Mouse (Mus musculus) stomach, embryonic 15.5 days (tissue): ENCODE measurements around the gene Mrpl18. TPM values are rescaled to one million over a fixed set of nuclear protein-coding genes. Genes with fewer than 3 reads are reported as not detected.
A peak's percentile ranks its signal among the peaks of the same experiment; 100 is the strongest.
"Not testable (repeated sequence)": the region's sequence is repeated elsewhere in the genome, so short reads cannot be mapped to it uniquely, and the experiment has no call there.

Source experiments
- ATAC-seq: fragments of 200-750 bp; cut with Nextera tagmentation; 2 replicates; pipeline ENCODE4 v1.8.0; 2017; ENCODE audit warnings: low read depth, moderate number of reproducible peaks, moderate TSS enrichment; ENCODE audit not compliant: insufficient read depth, low FRiP score
- H3K27ac ChIP-seq: fragments of 300-500 bp; sonication (generic); 2 replicates; pipeline ENCODE4 v1.5.1; 2015; ENCODE audit warnings: mild to moderate bottlenecking, inconsistent platforms
- H3K27me3 ChIP-seq: fragments of 300-500 bp; sonication (generic); replicated peaks from 2 replicates; pipeline ENCODE4 v1.6.1; 2015; ENCODE audit warnings: inconsistent platforms
- H3K36me3 ChIP-seq: fragments of 300-500 bp; sonication (generic); 2 replicates; pipeline ENCODE4 v1.6.1; 2015; ENCODE audit warnings: inconsistent platforms
- H3K4me1 ChIP-seq: fragments of 300-500 bp; sonication (generic); 2 replicates; pipeline ENCODE4 v1.6.1; 2015; ENCODE audit warnings: inconsistent platforms
- H3K4me2 ChIP-seq: fragments of 300-500 bp; sonication (generic); 2 replicates; pipeline ENCODE4 v1.6.1; 2015; ENCODE audit warnings: mild to moderate bottlenecking, inconsistent platforms
- H3K4me3 ChIP-seq: fragments of 300-500 bp; sonication (generic); replicated peaks from 2 replicates; pipeline ENCODE4 v1.5.1; 2015; ENCODE audit warnings: inconsistent platforms
- H3K9ac ChIP-seq: fragments of 300-500 bp; sonication (generic); 2 replicates; pipeline ENCODE4 v1.6.1; 2015; ENCODE audit warnings: inconsistent platforms
- H3K9me3 ChIP-seq: fragments of 300-500 bp; sonication (generic); 2 replicates; pipeline ENCODE4 v1.6.1; 2016; ENCODE audit warnings: inconsistent platforms
- WGBS: fragments of 180-500 bp; shearing (Covaris S2); methylation state at CpG from one replicate; pipeline ENCODE4 v1.1.7; 2015; 5-methylcytosine and 5-hydroxymethylcytosine counted together
- polyA plus RNA-seq: library from polyadenylated mRNA; unstranded; fragments of >200 nt; fragmentation: Nextera tagmentation; extraction: Ambion mirVana; gene quantifications from 2 replicates; pipeline ENCODE4 v1.2.1, GENCODE M21; 2015

Mrpl18 gene
- polyA plus RNA-seq, 1 experiment from 2014 or later, result 147 TPM

DNA sequence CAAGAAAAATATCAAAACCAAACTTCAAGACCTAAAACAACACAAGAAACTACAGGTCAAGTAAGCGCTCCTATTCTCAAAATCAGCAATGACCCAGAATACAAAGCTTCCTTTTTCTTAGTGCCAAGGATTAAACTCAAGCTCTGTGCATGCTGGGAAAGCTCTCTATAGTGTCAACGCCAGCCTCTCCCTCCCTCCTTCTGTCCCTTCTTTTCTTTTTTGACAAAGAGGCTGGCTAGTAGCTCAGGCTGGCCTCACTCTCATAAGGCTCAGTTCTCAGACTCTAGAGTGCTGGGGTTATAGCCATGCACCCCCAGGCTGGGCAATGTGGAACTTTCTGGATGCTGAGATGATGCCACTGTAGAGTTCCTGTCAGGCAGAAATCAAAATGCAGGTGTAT lies 21.9 kb upstream of the Mrpl18 start:
- no peak overlapping the region for H3K4me2 ChIP-seq
- H3K4me1 ChIP-seq, result no peaks in the 10 kb centered on the region; the same call in 1 of the 2 replicates
- no peak overlapping the region for H3K9ac ChIP-seq
- no peak overlapping the region for H3K4me3 ChIP-seq
- H3K36me3 ChIP-seq, result 0 out of 2 replicates have a peak, but pooled peaks cover 2% of the 10 kb centered on the region
- H3K27me3 ChIP-seq, result no peaks in the 10 kb centered on the region
- H3K27ac ChIP-seq, result no peak overlapping the region
- ATAC-seq, result no peak
- no peaks in the 10 kb centered on the region for H3K9me3 ChIP-seq
- 60% methylated on average over 2 of the region's 2 CpGs for WGBS

DNA sequence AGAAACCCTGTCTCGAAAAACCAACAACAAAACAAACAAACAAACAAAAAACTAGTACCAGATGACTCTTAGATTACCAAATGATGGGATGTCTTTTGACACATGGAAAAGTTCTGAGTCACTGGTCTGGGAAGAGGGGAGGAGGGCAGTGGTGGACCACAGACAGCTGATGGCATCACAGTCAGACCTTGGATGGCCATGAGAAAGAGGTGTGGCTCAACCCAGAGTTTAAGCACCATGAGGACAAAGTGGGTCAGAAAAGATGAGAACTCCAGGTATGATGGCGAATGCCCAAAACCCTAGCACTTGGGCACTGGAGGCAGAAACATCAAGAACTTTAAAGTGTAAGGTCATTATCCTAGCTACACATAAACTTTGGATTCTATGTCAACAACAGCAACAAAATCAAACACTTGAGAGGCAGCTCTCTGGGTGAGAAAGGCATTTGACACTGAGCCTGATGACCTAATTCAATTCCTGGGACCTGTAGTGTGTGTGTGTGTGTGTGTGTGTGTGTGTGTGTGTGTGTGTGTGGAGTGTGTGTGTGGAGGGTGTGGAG lies 21.3 kb upstream of the Mrpl18 start:
- 71% methylated on average over 2 of the region's 2 CpGs for WGBS

DNA sequence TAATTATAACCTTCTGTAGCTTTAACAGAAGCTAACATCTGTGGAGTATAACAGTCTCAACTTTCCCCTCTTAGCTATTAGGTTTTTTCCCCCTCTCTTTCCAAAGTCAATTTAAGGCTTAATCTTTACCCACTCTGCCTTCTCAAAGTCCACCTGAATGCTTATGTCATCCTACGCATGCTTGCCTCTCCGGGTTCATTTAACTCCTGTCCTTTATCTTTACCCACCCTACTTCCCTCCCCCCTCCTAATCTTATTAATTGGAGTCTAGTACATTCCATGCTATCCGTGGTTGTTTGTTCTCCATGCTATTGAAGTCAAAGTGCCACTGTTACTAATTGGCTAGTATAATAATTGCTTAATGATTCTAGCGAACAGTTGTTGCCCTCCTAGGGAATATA lies 19.6 kb upstream of the Mrpl18 start:
- H3K36me3 ChIP-seq, result no peaks in the 10 kb centered on the region
- no peaks in the 10 kb centered on the region; the same call in 1 of the 2 replicates for H3K4me1 ChIP-seq
- no peaks in the 10 kb centered on the region for H3K27me3 ChIP-seq
- H3K27ac ChIP-seq, result no peak overlapping the region
- no peak overlapping the region for H3K4me3 ChIP-seq
- peak; percentile 36; the same call in 1 of the 2 replicates for ATAC-seq
- no peak overlapping the region for H3K4me2 ChIP-seq
- H3K9ac ChIP-seq, result no peak overlapping the region
- no peaks in the 10 kb centered on the region for H3K9me3 ChIP-seq
- 55% methylated on average over 4 of the region's 4 CpGs for WGBS

More for the DNA sequence above, 21.3 kb upstream of the Mrpl18 start:
- no peak overlapping the region for H3K27ac ChIP-seq
- H3K27me3 ChIP-seq, result no peaks in the 10 kb centered on the region
- no peak overlapping the region for H3K9ac ChIP-seq
- H3K4me3 ChIP-seq, result no peak overlapping the region
- H3K4me2 ChIP-seq, result no peak overlapping the region
- 0 out of 2 replicates have a peak, but pooled peaks cover under 1% of the 10 kb centered on the region for H3K36me3 ChIP-seq
- no peaks in the 10 kb centered on the region for H3K9me3 ChIP-seq
- no peaks in the 10 kb centered on the region; the same call in 1 of the 2 replicates for H3K4me1 ChIP-seq
- no peak for ATAC-seq

DNA sequence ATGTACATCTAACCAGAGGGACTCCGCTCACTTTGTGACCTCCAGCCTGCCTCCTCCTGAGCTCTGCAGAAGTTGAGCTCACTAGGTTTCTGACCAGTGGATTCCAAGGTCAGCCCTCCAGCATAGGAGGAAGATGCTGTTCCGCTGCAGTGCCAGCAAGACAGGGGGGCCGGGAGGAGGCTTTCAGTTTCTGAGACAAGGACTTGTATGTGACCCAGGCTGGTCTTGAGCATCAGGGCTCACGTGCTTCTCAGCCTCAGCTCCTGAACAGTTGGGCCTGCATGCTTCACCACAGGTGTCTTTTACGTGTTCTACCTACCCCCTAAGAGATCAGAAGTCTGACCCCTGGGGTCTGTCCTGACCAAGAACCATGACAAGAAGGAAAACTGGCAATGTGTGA lies 15.4 kb upstream of the Mrpl18 start:
- not testable (repeated sequence) for H3K9ac ChIP-seq, H3K9me3 ChIP-seq, ATAC-seq, H3K27ac ChIP-seq, H3K4me3 ChIP-seq, H3K4me1 ChIP-seq, H3K36me3 ChIP-seq, H3K4me2 ChIP-seq, H3K27me3 ChIP-seq
- WGBS, result 94% methylated on average over 5 of the region's 5 CpGs

DNA sequence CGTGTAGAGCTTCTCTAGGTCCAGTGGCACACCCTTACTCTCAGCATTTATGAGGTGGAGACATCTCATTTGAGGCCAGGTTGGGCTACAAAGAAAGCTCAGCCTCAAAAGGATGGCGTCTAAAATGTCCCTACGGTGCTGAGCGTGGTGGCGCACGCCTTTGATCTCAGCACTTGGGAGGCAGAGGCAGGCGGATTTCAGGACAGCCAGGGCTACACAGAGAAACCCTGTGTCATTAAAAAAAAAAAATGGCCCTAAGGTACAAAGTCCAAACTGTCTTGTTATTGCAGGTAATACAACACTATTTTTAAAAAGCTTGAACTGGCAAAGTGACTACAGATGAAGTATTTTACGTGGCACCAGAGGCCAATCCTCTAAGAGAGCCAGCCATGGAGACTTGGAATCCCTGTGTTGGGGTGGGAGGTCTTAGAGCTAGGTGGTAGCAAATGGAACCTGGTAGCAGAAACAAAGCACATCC lies 9.6 kb upstream of the Mrpl18 start:
- H3K4me3 ChIP-seq, result no peak overlapping the region
- no peak overlapping the region for H3K9ac ChIP-seq
- H3K4me2 ChIP-seq, result no peak overlapping the region
- peaks cover 45% of the 10 kb centered on the region for H3K36me3 ChIP-seq
- ATAC-seq, result no peak
- H3K9me3 ChIP-seq, result no peaks in the 10 kb centered on the region
- no peaks in the 10 kb centered on the region for H3K27me3 ChIP-seq
- no peak overlapping the region for H3K27ac ChIP-seq
- WGBS, result 88% methylated on average over 8 of the region's 8 CpGs
- no peaks in the 10 kb centered on the region for H3K4me1 ChIP-seq

DNA sequence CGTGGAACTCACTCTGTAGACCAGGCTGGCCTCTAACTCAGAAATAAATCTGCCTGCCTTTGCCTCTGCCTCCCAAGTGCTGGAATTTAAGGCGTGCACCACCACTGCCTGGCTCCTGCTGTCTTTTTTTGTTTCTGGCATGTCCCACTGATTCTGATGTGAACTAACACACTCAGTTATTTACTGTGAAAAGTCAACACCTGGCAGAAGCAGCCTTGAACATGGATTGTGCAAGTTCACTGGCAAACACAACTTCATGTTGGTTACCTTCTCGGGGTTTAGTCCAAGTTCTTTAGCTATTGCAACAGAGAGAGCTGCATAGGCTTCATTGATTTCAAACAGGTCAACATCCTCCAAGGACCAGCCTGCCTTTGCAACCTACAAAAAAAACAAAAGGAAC lies 8.9 kb upstream of the Mrpl18 start:
- Histone ChIP-seq H3K4me1 (no peaks in the 10 kb centered on the region), H3K4me3 (no peak overlapping the region), H3K27ac (no peak overlapping the region), H3K36me3 (peaks cover 46% of the 10 kb centered on the region), H3K9me3 (no peaks in the 10 kb centered on the region), H3K9ac (no peak overlapping the region), H3K4me2 (no peak overlapping the region), H3K27me3 (no peaks in the 10 kb centered on the region)
- WGBS, result 86% methylated on average over 3 of the region's 3 CpGs
- ATAC-seq, result no peak

DNA sequence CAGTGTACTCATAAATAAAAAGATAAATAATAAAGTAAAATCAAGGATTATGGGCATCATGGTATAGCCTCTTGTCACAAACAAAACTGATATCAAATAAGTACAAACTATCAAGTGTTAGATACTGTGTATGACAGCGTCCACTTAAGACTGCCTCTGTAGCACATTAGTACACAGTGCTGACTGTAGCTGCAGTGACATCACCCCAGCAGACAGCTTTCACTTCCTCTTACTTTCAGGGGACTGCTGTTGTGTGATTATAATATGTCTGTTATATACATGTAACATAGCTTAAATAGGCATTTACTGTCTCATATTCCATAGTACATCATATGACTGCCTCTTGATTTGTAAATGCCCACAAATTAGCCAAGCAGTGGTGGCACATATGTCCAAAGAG lies 4.9 kb upstream of the Mrpl18 start:
- Histone ChIP-seq H3K36me3 (peaks cover 53% of the 10 kb centered on the region), H3K4me3 (no peak overlapping the region), H3K27ac (no peak overlapping the region), H3K9me3 (no peaks in the 10 kb centered on the region), H3K9ac (no peak overlapping the region), H3K27me3 (no peaks in the 10 kb centered on the region), H3K4me2 (no peak overlapping the region), H3K4me1 (no peaks in the 10 kb centered on the region)
- WGBS, result 91% methylated on average over 1 of the region's 1 CpGs
- no peak for ATAC-seq

DNA sequence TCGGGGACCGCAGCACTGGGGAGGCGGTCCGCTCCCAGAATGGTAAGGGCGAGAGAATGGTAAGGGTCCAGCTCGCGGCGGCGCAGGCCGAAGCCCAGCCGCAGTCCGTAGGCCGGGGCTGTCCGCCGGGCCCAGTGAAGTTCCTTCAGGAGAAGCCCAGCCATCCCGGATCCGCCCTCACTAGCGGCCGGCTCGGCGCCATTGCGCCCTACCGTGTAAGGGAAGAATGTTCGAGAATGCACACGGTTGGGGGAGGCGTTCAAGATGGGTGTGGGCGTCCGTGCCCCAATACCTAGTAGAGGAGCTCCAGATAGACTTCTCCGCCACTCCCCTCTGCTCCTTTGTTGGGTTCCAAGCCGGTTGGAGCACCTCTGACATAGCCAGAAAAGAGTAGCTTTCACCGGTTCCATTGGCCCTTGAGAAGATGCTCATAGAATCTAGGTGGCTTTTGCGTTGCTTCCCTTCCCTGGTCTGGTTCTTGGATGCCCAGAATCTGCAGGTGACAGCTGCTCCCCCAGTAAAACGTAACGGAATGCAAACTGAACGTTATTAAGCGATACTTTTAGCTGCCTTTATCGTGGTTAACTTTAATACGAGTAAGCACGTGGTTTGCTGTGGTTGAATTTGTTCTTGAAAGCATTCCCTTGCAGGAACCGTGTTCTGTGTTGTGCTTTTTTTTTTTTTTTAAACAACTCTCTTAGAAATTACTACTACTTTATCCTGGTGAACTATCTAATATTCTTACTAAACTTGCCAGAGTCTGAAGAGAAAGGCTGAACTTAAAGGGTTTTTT lies 639 bp upstream of the Mrpl18 start:
- Histone ChIP-seq H3K9ac (peak overlapping the region; percentile 87), H3K9me3 (no peaks in the 10 kb centered on the region), H3K4me1 (no peaks in the 10 kb centered on the region), H3K4me2 (peak overlapping the region; percentile 52), H3K4me3 (peak overlapping the region; percentile 77), H3K27ac (peak overlapping the region; percentile 86), H3K27me3 (no peaks in the 10 kb centered on the region), H3K36me3 (peaks cover 37% of the 10 kb centered on the region)
- peak; percentile 59 for ATAC-seq
- WGBS, result under 1% methylated on average over 40 of the region's 40 CpGs

DNA sequence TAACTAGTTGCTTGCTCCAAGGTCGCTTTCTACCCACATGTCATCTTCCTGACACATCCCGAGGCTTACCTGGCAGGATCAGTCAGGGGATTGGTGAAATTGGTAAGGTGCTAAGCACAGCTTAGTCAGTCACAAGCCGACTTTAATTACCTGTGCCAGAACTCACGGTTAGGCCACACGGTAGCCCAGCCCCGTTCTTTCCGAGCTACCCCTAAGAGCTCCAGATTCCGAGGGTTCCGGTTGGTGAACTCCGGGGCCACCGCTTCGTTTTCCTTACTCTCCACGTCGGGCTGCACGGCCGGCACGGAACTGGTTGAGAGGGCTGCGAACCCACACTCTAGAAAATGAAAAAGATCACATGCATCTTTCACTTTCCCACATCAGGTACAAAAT lies 661 bp downstream of the Mrpl18 start, which contains the start of gene Tcp1:
Tcp1 (plus strand) TSS at position 214 of the 393 bp plus-strand sequence.
- Histone ChIP-seq H3K4me1 (no peaks in the 10 kb centered on the region), H3K4me2 (peak within 1 kb of the TSS; percentile 67), H3K27me3 (no peaks in the 10 kb centered on the region), H3K4me3 (peak within 1 kb of the TSS; percentile 77), H3K9ac (peak within 1 kb of the TSS; percentile 87), H3K27ac (peak within 1 kb of the TSS; percentile 86), H3K36me3 (peaks cover 40% of the 10 kb centered on the region), H3K9me3 (no peaks in the 10 kb centered on the region)
- WGBS, result 0% methylated on average over 18 of the region's 18 CpGs
- ATAC-seq, result no peak

DNA sequence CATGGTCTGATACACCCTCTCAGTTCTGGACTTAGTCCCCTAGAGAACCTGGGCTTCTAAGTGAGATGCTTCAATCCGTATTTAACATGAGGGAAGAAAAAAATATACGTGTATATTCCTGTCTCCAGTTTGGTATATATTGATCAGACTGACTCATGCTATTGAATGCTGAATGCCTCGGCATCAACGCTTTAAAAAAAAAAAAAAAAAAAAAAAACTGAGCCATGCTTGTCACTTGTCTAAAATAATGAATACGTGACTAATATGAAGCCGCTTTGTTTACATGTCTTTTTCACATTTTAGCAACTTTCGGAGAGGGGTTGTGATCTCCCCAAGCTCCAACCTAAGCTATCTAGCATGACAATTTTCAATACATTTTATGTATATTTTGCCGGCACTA lies 5.8 kb downstream of the Mrpl18 start:
- Histone ChIP-seq H3K27ac (no peak overlapping the region), H3K36me3 (peaks cover 33% of the 10 kb centered on the region), H3K4me2 (no peak overlapping the region), H3K4me3 (no peak overlapping the region), H3K9ac (no peak overlapping the region), H3K27me3 (no peaks in the 10 kb centered on the region), H3K4me1 (no peaks in the 10 kb centered on the region), H3K9me3 (no peaks in the 10 kb centered on the region)
- no peak for ATAC-seq
- 81% methylated on average over 8 of the region's 8 CpGs for WGBS

DNA sequence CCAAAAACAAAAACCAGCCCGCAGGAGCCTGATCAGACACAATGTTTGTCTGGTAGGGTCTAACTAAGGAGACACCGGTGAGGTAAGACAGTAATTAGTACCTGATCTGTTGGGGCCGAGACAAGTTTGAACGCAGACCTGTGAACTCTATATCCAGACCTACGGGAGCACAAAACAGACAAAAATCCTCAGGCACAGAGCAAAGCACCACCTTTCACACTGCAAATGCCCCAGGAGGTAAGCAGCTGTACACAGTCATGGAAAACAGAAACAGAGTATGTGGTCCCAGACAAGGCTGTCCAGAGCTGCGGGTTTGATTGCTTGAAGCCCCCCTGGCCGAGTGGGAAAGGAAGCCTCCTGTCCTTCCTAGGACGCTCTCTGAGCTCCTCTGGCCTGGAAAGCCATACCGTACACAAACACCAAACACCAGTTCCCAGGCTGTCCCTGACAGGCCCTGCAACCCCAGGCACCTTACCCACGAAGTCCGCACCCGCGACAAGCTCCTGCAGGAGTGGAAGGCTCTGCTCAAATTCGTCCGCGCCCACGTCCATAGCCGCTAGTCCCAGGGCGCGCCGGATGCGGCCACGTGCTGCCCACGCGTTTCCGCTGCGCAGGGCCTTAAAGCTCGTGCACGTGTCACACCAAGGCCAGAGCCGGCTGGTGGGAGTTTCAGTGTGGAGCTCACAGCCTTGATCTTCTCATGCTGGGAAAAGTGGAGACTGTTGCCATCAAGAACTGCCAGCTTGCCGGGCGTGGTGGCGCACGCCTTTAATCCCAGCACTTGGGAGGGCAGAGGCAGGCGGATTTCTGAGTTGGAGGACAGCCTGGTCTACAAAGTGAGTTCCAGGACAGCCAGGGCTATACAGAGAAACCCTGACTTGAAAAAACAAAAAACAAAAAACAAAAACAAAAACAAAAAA lies 6.5 kb downstream of the Mrpl18 start, which contains the start of gene Pnldc1:
Pnldc1 (minus strand) TSS at position 870 of the 920 bp plus-strand sequence.
- Histone ChIP-seq H3K4me2 (no peak within 1 kb of the TSS), H3K36me3 (peaks cover 33% of the 10 kb centered on the region), H3K27me3 (no peaks in the 10 kb centered on the region), H3K4me1 (no peaks in the 10 kb centered on the region), H3K27ac (no peak within 1 kb of the TSS), H3K4me3 (no peak within 1 kb of the TSS), H3K9ac (no peak within 1 kb of the TSS), H3K9me3 (no peaks in the 10 kb centered on the region)
- WGBS, result 76% methylated on average over 35 of the region's 35 CpGs
- ATAC-seq, result no peak
